Mouse (Mus musculus) forebrain, embryonic 16.5 days (tissue): ENCODE results near the gene Cyp2d26. TPM values are rescaled to one million over a fixed set of nuclear protein-coding genes. Genes with fewer than 3 reads are reported as not detected.

Experiments
- ATAC-seq: fragments of 200-750 bp; cut with Nextera tagmentation; 2 replicates; pipeline ENCODE4 v1.8.0; 2017; ENCODE audit warnings: mild to moderate bottlenecking, moderate library complexity
- H3K27ac ChIP-seq: fragments of 300-500 bp; sonication (generic); 2 replicates; pipeline ENCODE4 v1.5.1; 2014; ENCODE audit warnings: low read length, control low read depth
- H3K27me3 ChIP-seq: fragments of 300-500 bp; sonication (generic); replicated peaks from 2 replicates; pipeline ENCODE4 v1.6.1; 2014; ENCODE audit warnings: low read length; ENCODE audit not compliant: control insufficient read depth, insufficient read depth
- H3K36me3 ChIP-seq: fragments of 300-500 bp; sonication (generic); 2 replicates; pipeline ENCODE4 v1.6.1; 2014; ENCODE audit not compliant: control insufficient read depth, insufficient read depth
- H3K4me1 ChIP-seq: fragments of 300-500 bp; sonication (generic); replicated peaks from 2 replicates; pipeline ENCODE4 v1.6.1; 2014; ENCODE audit warnings: low read length; ENCODE audit not compliant: control insufficient read depth, insufficient read depth
- H3K4me2 ChIP-seq: fragments of 300-500 bp; sonication (generic); 2 replicates; pipeline ENCODE4 v1.6.1; 2014; ENCODE audit warnings: mild to moderate bottlenecking, low read length, control low read depth
- H3K4me3 ChIP-seq: fragments of 300-500 bp; sonication (generic); replicated peaks from 2 replicates; pipeline ENCODE4 v1.5.1; 2014; ENCODE audit warnings: mild to moderate bottlenecking, low read length, control low read depth
- H3K9ac ChIP-seq: fragments of 300-500 bp; sonication (generic); replicated peaks from 2 replicates; pipeline ENCODE4 v1.6.1; 2014; ENCODE audit warnings: low read depth, low read length, control low read depth
- H3K9me3 ChIP-seq: fragments of 300-500 bp; sonication (generic); 2 replicates; pipeline ENCODE4 v1.6.1; 2016; ENCODE audit warnings: low read length; ENCODE audit not compliant: control insufficient read depth
- WGBS: fragments of 180-500 bp; shearing (Covaris S2); extraction: QIAGEN DNeasy Blood & Tissue Kit; methylation state at CpG from one replicate; pipeline ENCODE4 v1.1.7; 2014; 5-methylcytosine and 5-hydroxymethylcytosine counted together
- polyA plus RNA-seq: library from polyadenylated mRNA; unstranded; fragments of >200 nt; fragmentation: Nextera tagmentation; extraction: Ambion mirVana; gene quantifications from 2 replicates; pipeline ENCODE4 v1.2.1, GENCODE M21; 2015

Gene Cyp2d26
- 0.14 TPM in 1 of 2 replicates, not detected in the other for polyA plus RNA-seq

DNA sequence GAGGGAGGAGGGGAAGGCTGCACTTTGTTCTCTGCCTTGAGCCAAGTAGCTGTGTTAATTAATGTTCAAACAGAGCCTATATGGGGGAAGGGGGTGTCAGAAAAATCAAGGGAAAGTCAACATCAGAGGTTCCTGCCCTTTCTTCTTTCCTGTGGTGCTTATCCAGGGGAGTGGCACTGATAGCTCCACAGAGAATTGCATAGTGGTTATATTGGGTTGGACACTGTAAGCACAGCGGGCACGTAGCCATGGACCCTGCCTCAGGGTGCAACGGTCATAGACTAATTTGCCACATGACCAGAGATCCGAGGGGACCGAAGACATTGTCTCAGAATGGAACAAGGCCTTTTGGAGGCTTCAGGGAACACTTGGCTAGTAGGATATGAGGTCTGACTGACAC lies at the start of gene Cyp2d26:
Cyp2d26 (minus strand) TSS at position 18 of the 400 bp plus-strand sequence.
- WGBS: 90% methylated on average over 5 of the region's 5 CpGs
- no peaks in the 10 kb centered on the region for H3K36me3 ChIP-seq
- ATAC-seq: no peak

DNA sequence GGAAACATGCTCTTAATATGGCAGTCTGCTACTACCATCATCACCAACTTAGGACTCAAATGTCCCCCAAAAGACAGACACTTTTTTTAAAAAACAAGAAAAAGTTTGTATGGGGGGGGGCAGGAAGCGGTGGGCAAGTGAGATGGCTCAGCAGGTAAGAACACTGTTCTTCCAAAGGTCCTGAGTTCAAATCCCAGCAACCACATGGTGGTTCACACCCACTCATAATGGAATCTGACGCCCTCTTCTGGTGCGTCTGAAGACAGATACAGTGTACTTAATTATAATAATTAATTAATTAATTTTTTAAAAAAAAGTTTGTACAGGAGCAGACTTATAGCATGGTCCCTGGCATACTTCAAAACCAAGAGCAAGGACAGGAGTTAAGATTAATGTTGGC lies 45.1 kb upstream of the Cyp2d26 start:
- no peaks in the 10 kb centered on the region for H3K36me3 ChIP-seq
- H3K4me2 ChIP-seq: no peak overlapping the region
- H3K27me3 ChIP-seq: no peaks in the 10 kb centered on the region
- WGBS: 95% methylated on average over 3 of the region's 3 CpGs
- no peak overlapping the region for H3K27ac ChIP-seq
- H3K4me3 ChIP-seq: no peak overlapping the region
- H3K4me1 ChIP-seq: no peaks in the 10 kb centered on the region
- no peaks in the 10 kb centered on the region for H3K9me3 ChIP-seq
- no peak overlapping the region for H3K9ac ChIP-seq
- ATAC-seq: no peak

More for the DNA sequence above, at the start of gene Cyp2d26:
- Histone ChIP-seq H3K27ac (no peak within 1 kb of the TSS), H3K9me3 (no peaks in the 10 kb centered on the region), H3K4me3 (no peak within 1 kb of the TSS), H3K4me1 (no peaks in the 10 kb centered on the region), H3K27me3 (no peaks in the 10 kb centered on the region), H3K4me2 (no peak within 1 kb of the TSS), H3K9ac (no peak within 1 kb of the TSS)

DNA sequence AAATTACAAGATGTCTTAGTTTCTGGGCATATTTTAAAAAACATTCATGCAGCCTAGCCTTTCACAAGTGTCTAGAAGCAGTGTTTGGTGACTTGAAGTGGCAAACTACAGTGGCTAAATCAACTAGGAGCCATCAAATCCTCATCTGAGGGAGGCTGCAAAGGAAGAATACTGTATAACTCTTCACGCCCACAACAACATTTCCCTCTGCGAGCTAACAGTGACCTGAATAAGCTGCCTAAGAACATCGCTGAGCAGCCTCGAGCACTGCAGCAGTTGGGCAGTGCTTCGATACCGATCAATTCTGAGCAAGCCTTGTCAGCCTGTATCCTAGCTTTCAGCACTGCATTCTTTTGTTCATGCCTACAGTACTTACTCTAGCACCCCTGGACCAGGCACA lies 35.8 kb upstream of the Cyp2d26 start:
- H3K9me3 ChIP-seq: no peaks in the 10 kb centered on the region
- no peaks in the 10 kb centered on the region for H3K36me3 ChIP-seq
- no peak overlapping the region for H3K9ac ChIP-seq
- whole genome bisulfite sequencing: 85% methylated on average over 6 of the region's 6 CpGs
- H3K4me1 ChIP-seq: no peaks in the 10 kb centered on the region
- no peak for ATAC-seq
- H3K4me2 ChIP-seq: no peak overlapping the region
- H3K27ac ChIP-seq: no peak overlapping the region
- H3K27me3 ChIP-seq: no peaks in the 10 kb centered on the region
- no peak overlapping the region for H3K4me3 ChIP-seq

DNA sequence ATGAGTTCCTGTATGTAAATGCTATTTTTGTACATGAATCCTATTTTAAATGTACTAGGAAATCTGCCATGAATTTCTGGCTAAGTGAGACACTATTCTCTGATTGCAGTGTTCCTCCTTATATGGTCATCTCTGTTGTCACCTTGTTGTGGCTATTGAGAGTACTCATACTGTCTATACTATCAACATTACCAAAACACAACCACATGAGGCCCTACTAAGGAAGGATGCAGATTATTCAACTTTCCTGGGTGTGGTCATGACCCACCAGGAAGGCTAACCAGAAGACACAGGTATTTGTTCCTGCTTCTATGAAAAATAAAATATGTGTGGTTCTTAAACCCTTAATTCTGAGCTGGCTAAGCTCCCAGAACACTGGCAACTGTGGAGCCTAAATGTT lies 31.8 kb upstream of the Cyp2d26 start:
- no peaks in the 10 kb centered on the region for H3K27me3 ChIP-seq
- no peak overlapping the region for H3K4me3 ChIP-seq
- H3K36me3 ChIP-seq: no peaks in the 10 kb centered on the region
- H3K9me3 ChIP-seq: no peaks in the 10 kb centered on the region
- H3K9ac ChIP-seq: no peak overlapping the region
- H3K27ac ChIP-seq: no peak overlapping the region
- ATAC-seq: no peak
- peaks cover 13% of the 10 kb centered on the region for H3K4me1 ChIP-seq
- no peak overlapping the region for H3K4me2 ChIP-seq

DNA sequence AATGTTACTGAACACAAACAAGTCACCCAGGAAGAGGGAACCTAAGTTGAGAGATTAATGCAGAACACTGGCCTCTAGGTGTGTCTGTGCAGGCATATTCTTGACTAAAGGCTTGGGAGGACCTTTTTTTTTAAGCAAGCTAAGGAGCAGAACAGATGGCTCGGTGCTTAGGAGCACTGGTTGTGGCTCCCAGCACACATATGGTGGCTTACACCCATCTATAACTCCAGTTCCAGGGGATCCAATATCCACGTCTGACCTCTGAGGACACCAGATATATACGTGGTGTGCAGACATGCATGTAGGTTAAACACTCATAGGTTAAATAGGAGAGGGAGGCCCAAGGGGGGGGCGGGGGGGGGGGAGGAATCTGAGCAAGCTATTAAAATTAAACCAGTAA lies 28.3 kb upstream of the Cyp2d26 start:
- WGBS: 60% methylated on average over 3 of the region's 4 CpGs

DNA sequence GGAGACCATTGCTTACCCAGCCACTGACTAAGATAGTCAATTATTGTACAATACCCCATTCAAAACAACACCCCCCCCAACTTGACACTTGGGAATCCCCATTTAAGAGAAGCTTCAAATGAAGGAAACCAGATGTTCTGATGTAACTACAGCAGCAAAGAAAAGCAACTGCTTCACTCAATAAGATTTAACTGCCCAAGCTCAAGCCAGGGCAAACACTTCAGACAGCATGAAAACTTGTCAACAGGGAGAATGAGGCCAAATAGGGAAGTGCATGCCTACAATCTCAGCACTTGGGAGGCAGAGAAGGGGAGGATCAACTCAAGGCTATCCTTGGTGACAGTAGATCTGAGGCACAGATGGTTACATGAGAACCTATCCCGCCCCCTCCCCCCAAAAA lies 27.6 kb upstream of the Cyp2d26 start:
- no peaks in the 10 kb centered on the region for H3K27me3 ChIP-seq
- ATAC-seq: no peak
- no peaks in the 10 kb centered on the region for H3K36me3 ChIP-seq
- H3K4me3 ChIP-seq: no peak overlapping the region
- 90% methylated on average over 1 of the region's 1 CpGs for WGBS
- H3K9me3 ChIP-seq: no peaks in the 10 kb centered on the region
- peaks cover 13% of the 10 kb centered on the region for H3K4me1 ChIP-seq
- H3K9ac ChIP-seq: no peak overlapping the region
- H3K4me2 ChIP-seq: no peak overlapping the region
- no peak overlapping the region for H3K27ac ChIP-seq

More for the DNA sequence above, 28.3 kb upstream of the Cyp2d26 start:
- no peaks in the 10 kb centered on the region for H3K9me3 ChIP-seq
- H3K36me3 ChIP-seq: no peaks in the 10 kb centered on the region
- H3K9ac ChIP-seq: no peak overlapping the region
- peaks cover 13% of the 10 kb centered on the region for H3K4me1 ChIP-seq
- no peak for ATAC-seq
- no peaks in the 10 kb centered on the region for H3K27me3 ChIP-seq
- H3K27ac ChIP-seq: no peak overlapping the region; the same call in 1 of the 2 replicates
- no peak overlapping the region for H3K4me2 ChIP-seq
- H3K4me3 ChIP-seq: no peak overlapping the region

DNA sequence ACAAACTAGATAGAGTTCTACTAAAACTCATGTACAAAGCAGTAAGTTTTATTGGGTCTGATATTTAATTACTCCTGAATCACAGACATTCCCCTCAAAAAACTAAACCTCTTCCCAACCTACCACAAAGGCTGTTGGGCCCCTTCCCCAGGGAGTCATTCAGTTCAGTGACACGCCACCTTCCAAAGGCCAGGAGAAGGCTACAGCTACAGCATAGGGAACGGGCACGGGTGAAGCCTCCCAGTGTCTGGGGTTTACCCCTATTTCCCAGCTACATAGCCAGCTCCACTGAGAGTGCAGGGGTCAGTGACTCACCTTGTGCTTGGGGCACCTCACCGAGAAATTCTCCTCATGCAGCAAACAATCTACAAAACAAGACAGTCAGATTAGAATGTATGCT lies 21.2 kb upstream of the Cyp2d26 start:
- Histone ChIP-seq H3K27ac (no peak overlapping the region), H3K4me1 (no peaks in the 10 kb centered on the region), H3K27me3 (no peaks in the 10 kb centered on the region), H3K4me2 (no peak overlapping the region), H3K9me3 (no peaks in the 10 kb centered on the region), H3K36me3 (peaks cover 6% of the 10 kb centered on the region), H3K4me3 (no peak overlapping the region), H3K9ac (no peak overlapping the region)
- no peak for ATAC-seq
- 88% methylated on average over 4 of the region's 4 CpGs for WGBS

DNA sequence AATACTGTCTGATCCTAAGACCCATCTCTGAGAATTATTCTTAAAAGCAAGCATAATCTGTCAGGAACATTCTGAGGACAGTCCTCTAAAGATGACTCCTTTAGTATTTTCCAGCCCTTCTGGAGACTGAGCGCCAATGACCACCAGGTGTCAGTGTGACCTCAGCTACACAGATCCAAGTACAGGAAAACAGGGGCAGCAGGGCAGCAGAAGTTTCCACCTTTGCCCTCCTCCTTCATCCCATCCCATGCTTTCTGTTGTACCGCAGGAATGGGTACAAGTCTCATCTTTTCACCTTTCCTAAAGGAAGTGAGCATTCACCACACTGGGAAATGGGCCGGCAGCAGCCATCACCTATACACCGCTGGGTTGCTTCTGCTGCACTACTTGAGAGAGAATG lies 20.7 kb upstream of the Cyp2d26 start:
- 65% methylated on average over 4 of the region's 4 CpGs for WGBS

DNA sequence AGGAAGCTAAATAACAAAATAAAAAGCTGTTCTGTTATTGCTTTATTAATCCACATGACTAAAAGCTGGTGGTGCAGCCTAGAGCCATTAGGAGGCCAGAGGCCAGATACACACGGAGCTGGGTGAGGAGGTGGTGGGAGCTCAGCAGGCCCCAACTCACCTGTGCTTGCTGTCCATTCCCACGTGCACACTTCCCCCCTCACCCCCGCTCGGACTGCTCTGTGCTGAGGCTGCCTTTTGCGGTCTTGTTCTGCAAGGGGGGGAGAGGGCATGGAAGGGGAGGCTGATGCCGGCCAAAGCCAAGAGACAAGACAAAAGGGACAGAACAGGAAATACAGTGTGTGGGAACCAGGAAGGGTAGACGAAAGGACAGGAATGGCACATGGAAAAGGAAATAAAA lies 20.2 kb upstream of the Cyp2d26 start:
- Histone ChIP-seq H3K4me2 (no peak overlapping the region), H3K9me3 (no peaks in the 10 kb centered on the region), H3K36me3 (peaks cover 6% of the 10 kb centered on the region), H3K27ac (no peak overlapping the region), H3K27me3 (no peaks in the 10 kb centered on the region), H3K4me1 (peaks cover 8% of the 10 kb centered on the region), H3K9ac (no peak overlapping the region), H3K4me3 (no peak overlapping the region)
- ATAC-seq: no peak
- WGBS: 85% methylated on average over 7 of the region's 7 CpGs

More for the DNA sequence above, 20.7 kb upstream of the Cyp2d26 start:
- H3K9ac ChIP-seq: no peak overlapping the region
- H3K27me3 ChIP-seq: no peaks in the 10 kb centered on the region
- H3K36me3 ChIP-seq: peaks cover 6% of the 10 kb centered on the region
- H3K27ac ChIP-seq: no peak overlapping the region
- H3K4me3 ChIP-seq: no peak overlapping the region
- ATAC-seq: no peak
- H3K9me3 ChIP-seq: no peaks in the 10 kb centered on the region
- H3K4me1 ChIP-seq: peaks cover 4% of the 10 kb centered on the region
- no peak overlapping the region for H3K4me2 ChIP-seq

DNA sequence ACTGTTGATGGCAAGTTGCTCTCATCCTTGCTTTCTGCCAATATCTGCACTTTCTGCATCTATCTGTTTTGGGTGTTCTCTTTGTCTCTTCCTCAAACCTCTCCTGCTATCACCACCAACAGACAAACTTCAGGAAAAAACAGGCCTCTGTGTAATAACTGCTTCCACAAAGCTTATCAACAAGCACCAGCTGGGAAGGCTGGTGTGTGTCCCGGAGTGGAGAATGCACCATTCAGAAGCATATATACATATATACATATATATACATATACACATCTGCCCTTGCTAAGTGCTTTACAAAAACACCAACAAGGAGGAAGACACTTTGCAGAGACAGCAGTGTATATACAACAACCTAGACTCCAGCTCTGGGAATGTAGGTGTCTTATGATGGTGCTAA lies 16.5 kb upstream of the Cyp2d26 start:
- Histone ChIP-seq H3K27ac (no peak overlapping the region), H3K9ac (no peak overlapping the region), H3K36me3 (peaks cover 6% of the 10 kb centered on the region), H3K4me2 (no peak overlapping the region), H3K27me3 (no peaks in the 10 kb centered on the region), H3K4me3 (no peak overlapping the region), H3K4me1 (peaks cover 8% of the 10 kb centered on the region), H3K9me3 (no peaks in the 10 kb centered on the region)
- no peak for ATAC-seq
- 91% methylated on average over 1 of the region's 1 CpGs for WGBS
